Mouse (Mus musculus): ENCODE data around the gene Olfr273. TPM values are rescaled to one million over a fixed set of nuclear protein-coding genes. Genes with fewer than 3 reads are reported as not detected.
"Not testable (repeated sequence)": the region's sequence is repeated elsewhere in the genome, so short reads cannot be mapped to it uniquely, and the experiment has no call there.

Olfr273 gene
- total RNA-seq (2021): not detected
- long read RNA-seq, experiment 1: 0 reads
- long read RNA-seq, experiment 2: 0 reads

GRCm38 (mm10) chr4:52859136-52859535 is at the start of gene Olfr273:
TSS of gene Olfr273 (minus strand) at chr4:52859236.
- DNase-seq: no peak

- no peak for DNase-seq
Measured at GRCm38 (mm10) chr4:52864156-52864555, 5.1 kb upstream of the Olfr273 start.

- DNase-seq: no peak
Measured at GRCm38 (mm10) chr4:52849672-52850071, 9.4 kb downstream of the Olfr273 start.

- DNase-seq: no peak
Measured at GRCm38 (mm10) chr4:52849039-52849635, 9.9 kb downstream of the Olfr273 start.

- DNase-seq: not testable (repeated sequence)
Measured at GRCm38 (mm10) chr4:52845411-52845810, 13.6 kb downstream of the Olfr273 start.

- DNase-seq: no peak
Measured at GRCm38 (mm10) chr4:52821375-52821774, 37.7 kb downstream of the Olfr273 start.

- DNase-seq: no peak
Measured at GRCm38 (mm10) chr4:52814304-52814703, 44.7 kb downstream of the Olfr273 start, which contains the start of gene Olfr275. TSS of gene Olfr275 (plus strand) at chr4:52814604.

- DNase-seq: no peak
Measured at GRCm38 (mm10) chr4:52811871-52812270, 47.2 kb downstream of the Olfr273 start.

Other genes starting within 250 kb of the Olfr273 start
- gene Olfr275, start 44.6 kb downstream of the Olfr273 start, total RNA-seq (2021): not detected
- gene Olfr272, start 59.9 kb upstream of the Olfr273 start, total RNA-seq (2021): not detected
- not detected for gene Olfr270, start 105.3 kb upstream of the Olfr273 start, total RNA-seq (2021)
- not detected for gene Nipsnap3a, start 130.0 kb upstream of the Olfr273 start, total RNA-seq (2021)
- 10 to 100 TPM; 32.8 to 57.0 TPM for gene Nipsnap3b, start 152.6 kb upstream of the Olfr273 start, total RNA-seq (2021)

Measured in adrenal gland, postnatal 36 days (tissue).